Mouse (Mus musculus): Measurements from ENCODE around the gene Myog. TPM values are rescaled to one million over a fixed set of nuclear protein-coding genes. Genes with fewer than 3 reads are reported as not detected.
"Not testable (repeated sequence)": the region's sequence is repeated elsewhere in the genome, so short reads cannot be mapped to it uniquely, and the experiment has no call there.

The Myog gene
- polyA plus RNA-seq, 1 experiment: not detected

DNA sequence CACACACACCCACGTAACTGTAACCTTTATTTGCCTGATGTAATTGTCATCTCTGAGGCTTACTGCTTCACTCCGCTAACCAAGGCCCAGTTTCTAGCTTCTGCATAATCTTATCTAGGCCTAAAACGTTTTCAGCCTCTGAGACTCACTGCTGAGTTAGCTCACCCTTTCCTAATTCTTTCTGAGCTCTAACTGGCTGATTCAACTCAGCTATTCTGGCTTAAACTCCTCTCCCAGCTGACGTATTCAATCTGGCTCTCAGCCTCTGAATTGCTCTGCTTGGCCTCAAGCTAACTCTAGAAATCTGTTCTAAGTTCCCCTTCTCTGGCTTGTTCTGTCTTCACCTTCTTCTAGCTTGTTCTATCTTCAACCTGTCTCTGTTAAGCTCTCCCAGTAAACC lies 43.2 kb upstream of the Myog start:
- DNase-seq: peak in 1 of 2 experiments; percentile 53
- H3K4me1 ChIP-seq (ENCODE audit: control insufficient read depth, insufficient read depth, low read length): peaks cover 18% of the 10 kb centered on the region
- no peaks in the 10 kb centered on the region for H3K27me3 ChIP-seq (ENCODE audit: control insufficient read depth, insufficient read depth, low read length)
- no peak for TF ChIP-seq CTCF (IDR thresholded peaks at IDR 0.05; ENCODE audit: borderline replicate concordance, insufficient read depth, low read depth, low read length)
- TF ChIP-seq POLR2A (IDR thresholded peaks at IDR 0.05; ENCODE audit: borderline replicate concordance, insufficient read depth, low read length): no peak
- 38% methylated on average over 4 of the region's 4 CpGs for WGBS
- H3K4me3 ChIP-seq (replicated peaks; ENCODE audit: insufficient read depth, low read depth, low read length): no peak overlapping the region
- H3K27ac ChIP-seq (ENCODE audit: insufficient read depth, low read length): 0 out of 2 replicates have a peak overlapping the region, but pooled peaks have one; percentile 32

DNA sequence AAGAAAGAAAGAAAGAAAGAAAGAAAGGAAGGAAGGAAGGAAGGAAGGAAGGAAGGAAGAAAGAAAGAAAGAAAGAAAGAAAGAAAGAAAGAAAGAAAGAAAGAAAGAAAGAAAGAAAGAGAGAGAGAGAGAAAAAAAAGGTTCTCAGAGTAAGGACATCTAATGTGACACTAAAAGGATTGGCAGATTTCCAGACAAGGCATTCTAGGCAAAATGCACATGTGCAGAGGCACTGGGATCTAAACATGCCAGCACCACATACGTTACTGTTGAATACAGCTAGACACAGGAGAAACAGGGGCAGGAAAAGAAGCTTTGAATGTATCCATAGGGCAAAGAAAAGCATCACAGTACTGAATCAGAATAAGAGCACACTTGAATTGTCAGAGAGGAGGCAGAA lies 40.1 kb upstream of the Myog start:
- H3K27ac ChIP-seq (ENCODE audit: insufficient read depth, low read length); H3K27me3 ChIP-seq (ENCODE audit: control insufficient read depth, insufficient read depth, low read length); DNase-seq; H3K4me3 ChIP-seq (replicated peaks; ENCODE audit: insufficient read depth, low read depth, low read length): not testable (repeated sequence)
- whole genome bisulfite sequencing: 59% methylated on average over 1 of the region's 1 CpGs
- peaks cover 11% of the 10 kb centered on the region for H3K4me1 ChIP-seq (ENCODE audit: control insufficient read depth, insufficient read depth, low read length)

DNA sequence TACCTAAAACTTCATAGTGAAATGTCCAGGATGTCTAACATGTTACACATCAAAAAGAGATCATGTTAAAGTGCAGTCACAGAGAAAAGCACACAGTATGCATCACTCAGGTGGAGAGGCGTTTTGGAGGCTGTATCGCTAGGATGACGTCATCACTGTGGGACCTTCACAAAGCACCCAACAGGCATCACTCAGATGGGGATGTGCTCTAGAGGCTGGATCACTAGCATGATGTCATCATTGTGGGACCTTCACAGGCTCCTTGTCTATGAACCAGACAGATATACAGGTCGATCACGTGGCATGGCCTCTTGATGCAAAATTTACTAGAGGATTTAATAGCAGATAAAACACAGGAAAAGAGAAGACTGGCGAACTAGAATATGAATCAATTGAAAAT lies 25.4 kb upstream of the Myog start:
- WGBS: 97% methylated on average over 6 of the region's 6 CpGs
- Histone ChIP-seq H3K4me3 (replicated peaks; ENCODE audit: insufficient read depth, low read depth, low read length) (no peak overlapping the region), H3K27me3 (ENCODE audit: control insufficient read depth, insufficient read depth, low read length) (no peaks in the 10 kb centered on the region), H3K27ac (ENCODE audit: insufficient read depth, low read length) (no peak overlapping the region), H3K4me1 (ENCODE audit: control insufficient read depth, insufficient read depth, low read length) (no peaks in the 10 kb centered on the region)
- TF ChIP-seq POLR2A (IDR thresholded peaks at IDR 0.05; ENCODE audit: borderline replicate concordance, insufficient read depth, low read length): no peak
- TF ChIP-seq CTCF (IDR thresholded peaks at IDR 0.05; ENCODE audit: borderline replicate concordance, insufficient read depth, low read depth, low read length): no peak
- no peak for DNase-seq

DNA sequence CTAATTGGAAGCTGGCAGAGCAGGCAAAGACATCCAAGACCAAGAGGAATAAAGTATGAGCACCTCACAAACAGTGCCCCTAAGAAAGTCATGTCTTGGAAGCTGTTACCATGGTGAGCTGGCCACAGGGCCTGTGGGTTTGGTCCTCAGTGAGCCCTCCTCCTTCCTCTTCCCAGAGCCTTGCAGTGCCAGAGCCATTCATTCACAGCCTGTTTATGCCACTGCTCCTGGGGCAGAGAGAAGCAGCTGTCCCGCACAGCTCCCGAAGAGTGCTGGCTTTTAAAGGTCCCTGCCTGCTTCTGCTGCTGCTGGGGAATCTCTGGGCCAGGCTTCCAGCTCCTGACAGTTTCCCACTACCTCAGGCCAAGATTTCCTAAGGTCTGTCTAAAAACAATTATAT lies 24.0 kb upstream of the Myog start:
- Histone ChIP-seq H3K4me1 (ENCODE audit: control insufficient read depth, insufficient read depth, low read length) (no peaks in the 10 kb centered on the region), H3K27ac (ENCODE audit: insufficient read depth, low read length) (no peak overlapping the region), H3K4me3 (replicated peaks; ENCODE audit: insufficient read depth, low read depth, low read length) (no peak overlapping the region), H3K27me3 (ENCODE audit: control insufficient read depth, insufficient read depth, low read length) (no peaks in the 10 kb centered on the region)
- no peak for TF ChIP-seq POLR2A (IDR thresholded peaks at IDR 0.05; ENCODE audit: borderline replicate concordance, insufficient read depth, low read length)
- no peak for TF ChIP-seq CTCF (IDR thresholded peaks at IDR 0.05; ENCODE audit: borderline replicate concordance, insufficient read depth, low read depth, low read length)
- 65% methylated on average over 2 of the region's 2 CpGs for WGBS
- no peak for DNase-seq

DNA sequence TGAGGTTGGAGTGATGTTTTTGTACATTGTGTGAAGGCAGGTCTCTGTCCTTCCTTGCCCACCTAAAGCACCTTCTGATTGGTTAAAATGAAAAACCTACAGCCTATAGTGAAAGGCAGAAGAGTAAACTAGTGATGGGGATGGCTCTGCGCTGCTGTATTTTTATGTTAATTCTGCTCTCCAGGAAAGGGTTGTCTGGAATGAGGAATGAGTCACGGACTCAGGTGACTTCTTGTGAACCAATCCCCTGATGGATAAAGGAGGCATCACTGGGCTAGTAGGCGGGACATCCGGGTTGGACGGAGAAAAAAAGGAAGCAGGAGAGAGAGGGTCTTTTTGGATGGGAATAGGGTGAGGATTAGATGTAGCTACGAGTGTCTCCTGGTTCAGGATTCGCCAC lies 19.8 kb upstream of the Myog start:
- Histone ChIP-seq H3K4me3 (replicated peaks; ENCODE audit: insufficient read depth, low read depth, low read length) (no peak overlapping the region), H3K27me3 (ENCODE audit: control insufficient read depth, insufficient read depth, low read length) (no peaks in the 10 kb centered on the region), H3K4me1 (ENCODE audit: control insufficient read depth, insufficient read depth, low read length) (peaks cover 26% of the 10 kb centered on the region), H3K27ac (ENCODE audit: insufficient read depth, low read length) (no peak overlapping the region)
- WGBS: 91% methylated on average over 7 of the region's 7 CpGs
- DNase-seq: no peak
- TF ChIP-seq CTCF (IDR thresholded peaks at IDR 0.05; ENCODE audit: borderline replicate concordance, insufficient read depth, low read depth, low read length) (no peak), POLR2A (IDR thresholded peaks at IDR 0.05; ENCODE audit: borderline replicate concordance, insufficient read depth, low read length) (no peak)

DNA sequence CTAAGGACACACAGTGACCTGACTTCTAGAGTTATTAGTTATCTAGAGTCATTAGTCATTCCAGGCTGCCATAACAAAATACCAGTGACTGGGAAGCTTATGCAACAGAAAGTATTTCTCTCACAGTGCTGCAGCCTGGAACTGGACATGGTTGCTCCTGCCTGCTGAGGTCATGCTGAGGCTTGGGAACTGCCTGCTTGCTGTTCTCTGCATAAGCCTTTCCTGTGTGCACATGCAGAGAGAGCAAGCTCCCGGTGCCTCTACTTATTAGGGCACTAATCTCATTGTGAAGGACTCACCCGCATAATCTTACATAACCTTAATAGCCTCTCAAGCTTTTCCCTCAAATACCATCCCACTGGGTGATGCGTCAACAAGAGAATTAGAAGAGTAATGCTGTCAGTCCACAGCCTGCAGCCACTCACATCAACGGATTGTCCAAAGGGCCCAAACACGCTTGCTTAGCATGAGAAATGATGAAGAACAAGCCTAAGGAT lies 17.0 kb upstream of the Myog start:
- Histone ChIP-seq H3K4me1 (ENCODE audit: control insufficient read depth, insufficient read depth, low read length) (peaks cover 51% of the 10 kb centered on the region), H3K4me3 (replicated peaks; ENCODE audit: insufficient read depth, low read depth, low read length) (no peak overlapping the region), H3K27ac (ENCODE audit: insufficient read depth, low read length) (peak overlapping the region; percentile 95), H3K27me3 (ENCODE audit: control insufficient read depth, insufficient read depth, low read length) (no peaks in the 10 kb centered on the region)
- peak in 1 of 2 experiments; percentile 62 for DNase-seq
- 37% methylated on average over 5 of the region's 5 CpGs for WGBS
- no peak for TF ChIP-seq CTCF (IDR thresholded peaks at IDR 0.05; ENCODE audit: borderline replicate concordance, insufficient read depth, low read depth, low read length)
- TF ChIP-seq POLR2A (IDR thresholded peaks at IDR 0.05; ENCODE audit: borderline replicate concordance, insufficient read depth, low read length): no peak

DNA sequence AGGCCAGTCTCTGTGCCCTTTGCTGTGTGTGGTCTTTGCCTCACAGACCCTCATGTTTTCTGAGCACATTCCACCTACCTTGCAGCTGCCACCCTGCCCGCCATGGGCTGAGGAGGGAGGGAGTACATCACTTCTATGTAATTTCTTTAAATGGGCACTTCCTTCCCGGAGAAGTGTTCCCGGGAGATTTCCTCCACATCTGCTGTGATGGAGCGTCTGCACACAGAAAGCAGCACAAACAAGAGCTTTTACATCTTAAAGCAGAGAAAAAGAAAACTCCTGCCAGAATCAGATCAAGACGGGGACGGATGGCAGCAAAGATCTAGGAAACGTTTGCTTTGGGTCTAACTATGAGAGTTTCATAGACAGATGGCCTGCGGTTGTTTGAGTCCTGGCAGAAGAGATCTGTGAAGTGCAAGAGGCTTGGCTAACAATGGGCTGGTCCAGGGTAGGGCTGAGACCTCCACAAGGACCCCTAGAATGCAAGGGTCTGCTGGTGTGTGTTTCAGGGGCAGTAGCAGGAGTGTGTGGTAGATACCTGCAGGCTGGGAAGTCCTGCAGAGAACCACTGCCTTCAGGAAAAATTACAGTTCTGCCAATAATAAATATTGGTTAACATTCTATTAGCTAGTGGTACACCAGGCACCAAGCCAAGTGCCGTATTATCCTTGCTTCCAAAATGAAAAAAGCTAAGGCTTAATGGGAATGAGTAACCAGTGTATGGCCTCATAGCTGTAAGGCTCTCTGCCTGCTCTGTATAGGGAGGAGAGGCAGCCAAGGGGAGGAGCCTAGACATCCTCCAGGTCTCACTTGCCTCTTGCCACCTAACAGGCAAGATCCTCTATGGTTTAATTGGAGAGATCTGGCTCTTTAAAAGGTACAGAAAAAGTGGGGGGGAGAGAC lies 16.0 kb upstream of the Myog start:
- no peak for TF ChIP-seq CTCF (IDR thresholded peaks at IDR 0.05; ENCODE audit: borderline replicate concordance, insufficient read depth, low read depth, low read length)
- TF ChIP-seq POLR2A (IDR thresholded peaks at IDR 0.05; ENCODE audit: borderline replicate concordance, insufficient read depth, low read length): no peak; the same call in 1 of the 2 replicates
- Histone ChIP-seq H3K4me1 (ENCODE audit: control insufficient read depth, insufficient read depth, low read length) (peaks cover 56% of the 10 kb centered on the region), H3K4me3 (replicated peaks; ENCODE audit: insufficient read depth, low read depth, low read length) (no peak overlapping the region), H3K27ac (ENCODE audit: insufficient read depth, low read length) (peak overlapping the region; percentile 95), H3K27me3 (ENCODE audit: control insufficient read depth, insufficient read depth, low read length) (no peaks in the 10 kb centered on the region)
- 9% methylated on average over 9 of the region's 9 CpGs for WGBS
- DNase-seq: peak; percentile 78 to 89

DNA sequence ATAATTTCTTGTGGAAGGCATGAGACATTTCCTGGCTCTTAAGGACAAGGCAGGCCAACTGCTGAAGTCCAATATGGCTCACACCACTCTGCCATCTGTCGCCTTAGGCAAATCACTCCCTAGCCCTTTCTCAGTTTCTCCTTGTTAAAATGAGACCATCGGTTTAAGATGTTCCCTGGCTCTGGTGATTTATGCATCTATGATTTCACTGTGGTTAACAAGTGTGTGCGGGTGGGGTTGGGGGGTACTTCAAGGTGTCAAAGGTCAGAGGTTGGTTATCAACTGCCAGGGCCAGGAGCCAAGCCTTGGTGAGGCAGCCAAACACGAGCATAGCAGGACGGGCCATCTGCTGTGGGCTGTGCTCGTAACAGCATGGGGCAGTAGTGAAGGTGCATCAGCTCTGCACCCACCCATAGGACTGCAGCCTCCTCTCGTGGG lies 15.3 kb upstream of the Myog start:
- peak overlapping the region; percentile 95 for H3K27ac ChIP-seq (ENCODE audit: insufficient read depth, low read length)
- WGBS: 14% methylated on average over 7 of the region's 7 CpGs
- H3K4me1 ChIP-seq (ENCODE audit: control insufficient read depth, insufficient read depth, low read length): peaks cover 56% of the 10 kb centered on the region
- H3K4me3 ChIP-seq (replicated peaks; ENCODE audit: insufficient read depth, low read depth, low read length): no peak overlapping the region
- no peaks in the 10 kb centered on the region for H3K27me3 ChIP-seq (ENCODE audit: control insufficient read depth, insufficient read depth, low read length)
- TF ChIP-seq POLR2A (IDR thresholded peaks at IDR 0.05; ENCODE audit: borderline replicate concordance, insufficient read depth, low read length): no peak
- peak; percentile 92 to 94 for DNase-seq
